Mouse (Mus musculus): ENCODE results near the gene Prkag1.

DNA sequence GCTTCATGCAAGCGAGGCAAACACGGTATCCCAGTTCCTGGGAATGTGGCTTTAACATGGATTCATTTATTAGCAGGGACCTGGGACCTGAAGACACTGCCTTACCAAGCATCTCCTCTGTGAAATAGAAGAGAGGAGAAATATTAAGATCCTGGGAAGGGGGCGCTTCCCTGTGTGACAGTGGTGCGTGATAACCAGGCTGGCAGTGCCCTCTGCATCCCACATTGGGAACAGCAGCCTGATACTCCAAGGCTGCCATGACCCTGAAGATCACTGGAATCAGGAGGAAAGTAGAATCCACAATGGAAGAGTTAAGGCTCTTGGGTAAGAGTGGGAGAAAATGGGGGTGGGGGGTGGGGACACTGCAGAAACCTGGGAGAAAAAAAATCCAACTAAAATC, 43.4 kb downstream of the Prkag1 start:
- TF ChIP-seq CTCF (conservative IDR thresholded peaks at IDR 0.05; ENCODE audit: low read length), result no peak; the same call in 1 of the 2 replicates
- no peak for TF ChIP-seq POU5F1 (IDR thresholded peaks at IDR 0.05; ENCODE audit: borderline replicate concordance, low read length)

Measured in E14TG2a.4 (cell line).